Mouse (Mus musculus): ENCODE data around the gene Nr2f6. TPM values are rescaled to one million over a fixed set of nuclear protein-coding genes. Genes with fewer than 3 reads are reported as not detected.
"Not testable (repeated sequence)": the region's sequence is repeated elsewhere in the genome, so short reads cannot be mapped to it uniquely, and the experiment has no call there.

Nr2f6 gene
- total RNA-seq, 4 experiments from 2014 or later = 59.1 to 67.2 (median 62.7) TPM

GRCm38 (mm10) chr8:71366771-71367528 lies 14.8 kb downstream of the Nr2f6 start, which contains the start of gene Use1:
TSS of gene Use1 (plus strand) at chr8:71366848.
- DNase-seq = peak; percentile 95

DNA sequence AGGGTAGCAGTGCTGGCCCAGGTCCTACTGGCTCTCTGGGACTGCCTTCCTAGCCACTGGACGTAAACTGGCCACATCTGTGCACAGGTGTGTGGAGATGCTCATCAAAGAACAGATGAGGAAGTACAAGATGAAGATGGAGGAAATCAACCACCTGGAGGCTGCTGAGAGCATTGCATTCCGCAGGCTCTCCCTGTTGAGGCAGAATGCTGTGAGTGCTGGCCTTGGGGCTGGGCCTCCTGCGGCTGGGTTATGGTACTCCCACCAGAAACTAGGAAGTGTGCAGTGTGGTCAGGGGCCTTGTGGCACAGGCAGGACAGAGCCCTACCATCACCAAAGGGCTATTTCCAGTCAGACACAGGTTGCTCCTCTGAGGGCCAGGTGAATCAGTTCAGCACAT lies 23.7 kb downstream of the Nr2f6 start:
- DNase-seq = no peak

DNA sequence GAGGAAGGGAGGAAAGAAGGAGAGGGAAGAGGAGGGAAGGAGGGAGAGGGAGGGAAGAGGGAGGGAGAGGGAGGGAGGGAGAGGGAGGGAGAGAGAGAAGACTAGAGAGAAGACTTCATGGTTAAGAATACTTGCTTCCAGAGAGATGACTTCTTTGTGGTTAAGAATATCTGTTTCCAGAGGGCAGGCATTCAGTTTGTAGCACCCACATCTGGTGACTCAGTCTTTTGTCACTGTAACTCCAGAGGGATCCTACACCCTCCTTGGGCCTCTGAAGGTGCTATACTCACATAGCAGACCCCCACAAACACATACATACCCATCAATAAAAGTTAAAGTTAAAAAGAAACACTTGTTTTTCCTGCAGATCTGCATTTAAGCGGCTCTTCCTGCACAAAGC lies 30.2 kb downstream of the Nr2f6 start:
- DNase-seq = no peak

GRCm38 (mm10) chr8:71351117-71351516 lies 30.6 kb downstream of the Nr2f6 start:
- DNase-seq = no peak

DNA sequence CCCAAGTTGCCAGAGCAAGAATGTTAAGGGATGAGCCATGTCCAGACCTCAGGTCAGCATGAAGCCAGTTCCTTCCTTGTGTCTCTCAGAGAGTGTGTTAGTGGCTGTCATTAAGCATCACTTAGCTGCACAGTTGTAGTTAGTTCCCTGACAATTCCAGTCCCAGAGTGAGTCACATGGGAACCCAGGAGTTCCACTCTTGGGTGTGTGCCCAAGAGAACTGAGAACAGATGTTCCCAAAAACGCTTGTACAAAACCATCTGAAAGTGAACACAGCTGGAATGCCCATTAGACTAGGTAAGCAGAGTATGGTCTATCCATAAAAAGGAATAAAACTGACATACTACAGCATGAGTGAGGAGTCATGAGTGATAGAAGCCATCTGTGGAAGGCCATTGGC lies 35.2 kb downstream of the Nr2f6 start:
- DNase-seq = no peak

DNA sequence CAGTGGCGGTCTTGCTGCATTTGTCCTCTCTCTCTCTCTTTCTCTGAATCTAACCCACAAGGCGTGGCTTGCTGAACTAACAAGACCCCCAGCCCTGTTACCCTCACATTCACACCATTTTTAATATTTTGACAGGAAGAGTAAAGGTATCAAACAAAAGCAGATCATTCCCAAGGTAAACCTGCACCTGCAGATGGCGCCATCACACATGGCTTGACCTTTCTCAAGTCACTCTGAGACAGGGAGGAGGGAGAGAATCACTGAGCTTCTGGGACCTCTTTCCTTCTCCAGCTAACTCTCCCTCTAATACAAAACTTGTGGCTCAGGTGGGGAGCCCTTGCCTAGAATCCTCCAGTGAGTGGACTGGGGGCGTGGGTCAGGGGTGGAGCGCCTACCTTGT lies 41.1 kb downstream of the Nr2f6 start:
- DNase-seq = no peak

DNA sequence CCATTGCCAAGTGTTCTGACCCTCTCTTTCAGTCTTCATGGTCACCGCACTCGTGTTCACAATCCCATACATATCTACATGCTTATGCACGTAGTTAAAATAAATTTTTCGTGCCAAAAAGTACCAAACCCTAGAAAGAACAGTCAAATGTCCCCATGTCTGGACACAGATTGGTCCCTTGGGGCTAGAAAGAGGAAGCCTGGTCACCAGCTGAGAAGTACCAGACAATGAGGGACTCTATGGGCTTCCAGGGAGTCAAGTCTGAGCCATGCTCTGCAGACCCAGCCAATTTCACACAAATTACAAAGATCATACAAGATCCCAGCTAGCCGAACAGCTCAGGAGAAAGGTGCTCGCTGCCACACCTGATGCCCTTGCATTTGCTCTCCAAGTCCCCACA lies 43.9 kb downstream of the Nr2f6 start:
- not testable (repeated sequence) for DNase-seq

DNA sequence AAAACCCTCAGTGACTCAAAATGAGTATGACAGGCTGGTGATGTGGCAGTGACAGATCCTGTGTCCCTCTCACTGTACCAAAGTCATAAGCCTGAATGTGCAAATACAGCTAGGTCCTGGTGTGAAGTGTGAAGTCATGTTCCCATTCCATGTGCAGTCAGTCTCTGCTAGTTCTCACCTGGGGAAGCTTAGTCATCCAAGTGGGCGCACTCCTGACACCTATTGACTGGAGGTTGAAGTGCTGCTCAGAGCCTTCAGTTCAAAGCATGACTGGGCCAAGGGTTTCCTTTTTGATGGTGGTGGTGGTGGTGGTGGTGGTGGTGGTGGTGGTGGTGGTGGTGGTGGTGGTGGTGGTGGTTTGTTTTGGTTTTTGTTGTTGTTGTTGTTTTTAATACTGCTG lies 56.9 kb downstream of the Nr2f6 start:
- no peak for DNase-seq

Other genes with a start within 250 kb of the Nr2f6 start
- 10 to 100 TPM; 35.6 to 57.9 (median 44.9) TPM for gene Myo9b, start 109.2 kb downstream of the Nr2f6 start, total RNA-seq (2022)
- 10 to 100 TPM; 11.0 to 22.3 (median 16.0) TPM for gene Haus8, start 109.0 kb downstream of the Nr2f6 start, total RNA-seq (2022)
- 100 to 1,000 TPM; 203 to 262 (median 232) TPM for gene Use1, start 15.1 kb downstream of the Nr2f6 start, total RNA-seq (2022)
- 10 to 100 TPM; 15.9 to 18.8 (median 17.7) TPM for gene Ocel1, start 10.7 kb downstream of the Nr2f6 start, total RNA-seq (2022)
- gene Ushbp1, start 13.8 kb upstream of the Nr2f6 start, total RNA-seq (2022) = 10 to 100 TPM; 11.4 to 25.1 (median 18.2) TPM
- gene Babam1, start 14.9 kb upstream of the Nr2f6 start, total RNA-seq (2022) = 100 to 1,000 TPM; 101 to 137 (median 120) TPM
- 1 to 10 TPM in 1 of 4 experiments, under 1 TPM in 2, not detected in 1; 0.56 to 1.2 (median 0.92) TPM for gene Ankle1, start 24.1 kb upstream of the Nr2f6 start, total RNA-seq (2022)
- gene Abhd8, start 81.7 kb upstream of the Nr2f6 start, total RNA-seq (2022) = 10 to 100 TPM; 85.3 to 96.2 (median 92.1) TPM
- gene Mrpl34, start 83.0 kb upstream of the Nr2f6 start, total RNA-seq (2022) = 100 to 1,000 TPM in 1 of 4 experiments, 10 to 100 TPM in 3; 64.7 to 108 (median 88.7) TPM
- 10 to 100 TPM; 51.7 to 65.2 (median 57.9) TPM for gene Dda1, start 87.2 kb upstream of the Nr2f6 start, total RNA-seq (2022)
- gene Ano8, start 104.0 kb upstream of the Nr2f6 start, total RNA-seq (2022) = 10 to 100 TPM; 13.5 to 24.7 (median 20.6) TPM
- gene Gtpbp3, start 106.1 kb upstream of the Nr2f6 start, total RNA-seq (2022) = 10 to 100 TPM; 23.1 to 32.0 (median 29.0) TPM
- gene Plvap, start 129.8 kb upstream of the Nr2f6 start, total RNA-seq (2022) = 100 to 1,000 TPM; 195 to 255 (median 230) TPM
- not detected for gene Ccdc194, start 143.8 kb upstream of the Nr2f6 start, total RNA-seq (2022)
- gene Bst2, start 155.5 kb upstream of the Nr2f6 start, total RNA-seq (2022) = 10 to 100 TPM; 54.3 to 91.2 (median 67.9) TPM
- gene Mvb12a, start 161.0 kb upstream of the Nr2f6 start, total RNA-seq (2022) = 10 to 100 TPM; 72.6 to 87.3 (median 82.3) TPM
- 1 to 10 TPM; 5.1 to 7.0 (median 5.8) TPM for gene Tmem221, start 176.9 kb upstream of the Nr2f6 start, total RNA-seq (2022)
- gene Nxnl1, start 184.6 kb upstream of the Nr2f6 start, total RNA-seq (2022) = 1 to 10 TPM in 1 of 4 experiments, under 1 TPM in 3; 0.40 to 1.3 (median 0.49) TPM
- gene Slc27a1, start 186.9 kb upstream of the Nr2f6 start, total RNA-seq (2022) = 100 to 1,000 TPM; 141 to 186 (median 160) TPM
- 100 to 1,000 TPM; 116 to 141 (median 124) TPM for gene Pgls, start 210.2 kb upstream of the Nr2f6 start, total RNA-seq (2022)
- gene Fam129c, start 215.7 kb upstream of the Nr2f6 start, total RNA-seq (2022) = 1 to 10 TPM; 1.5 to 3.0 (median 2.3) TPM
- 10 to 100 TPM; 64.7 to 78.0 (median 69.1) TPM for gene Colgalt1, start 229.0 kb upstream of the Nr2f6 start, total RNA-seq (2022)